Mouse (Mus musculus) cerebellum, postnatal 14 days (tissue): ENCODE results near the gene Tmed9.
"Not testable (repeated sequence)": the region's sequence is repeated elsewhere in the genome, so short reads cannot be mapped to it uniquely, and the experiment has no call there.

Source experiments
- DNase-seq, 2 experiments: peaks; one replicate each; pipeline ENCODE4 v3.0.0; 2021; ENCODE audit warnings: mixed read lengths in 2 of 2

Tmed9 gene

GRCm38 (mm10) chr13:55611996-55612395, 38.5 kb downstream of the Tmed9 start:
- no peak for DNase-seq

GRCm38 (mm10) chr13:55613471-55613870, 39.9 kb downstream of the Tmed9 start:
- DNase-seq = no peak

GRCm38 (mm10) chr13:55619328-55619727, 45.8 kb downstream of the Tmed9 start:
- DNase-seq = no peak

GRCm38 (mm10) chr13:55620275-55620674, 46.7 kb downstream of the Tmed9 start:
- DNase-seq = no peak

- DNase-seq = not testable (repeated sequence)
Observed at GRCm38 (mm10) chr13:55622156-55622648, 48.7 kb downstream of the Tmed9 start.

GRCm38 (mm10) chr13:55622649-55623541, 49.4 kb downstream of the Tmed9 start, which contains the start of gene Caml:
Caml (plus strand) TSS chr13:55623005.
- peak; percentile 86 to 90 for DNase-seq

GRCm38 (mm10) chr13:55634639-55635127, 61.2 kb downstream of the Tmed9 start, which contains the start of gene Ddx46:
Ddx46 (plus strand) TSS chr13:55635027.
- peak; percentile 95 for DNase-seq

GRCm38 (mm10) chr13:55635146-55635571, 61.6 kb downstream of the Tmed9 start:
- DNase-seq = peak in 1 of 2 experiments; percentile 43

- DNase-seq = no peak
Observed at GRCm38 (mm10) chr13:55636185-55636983, 62.9 kb downstream of the Tmed9 start.

- peak; percentile 84 to 87 for DNase-seq
Observed at GRCm38 (mm10) chr13:55640480-55640879, 66.9 kb downstream of the Tmed9 start.

- DNase-seq = peak in 1 of 2 experiments; percentile 12
Observed at GRCm38 (mm10) chr13:55644525-55644924, 71.0 kb downstream of the Tmed9 start.
